Mouse (Mus musculus) lung, postnatal 14 days (tissue): Measurements from ENCODE around the gene Mical2.
A peak's percentile ranks its signal among the peaks of the same experiment; 100 is the strongest.

Experiments
- DNase-seq: peaks from one replicate; pipeline ENCODE4 v3.0.0; 2021

The Mical2 gene

DNA sequence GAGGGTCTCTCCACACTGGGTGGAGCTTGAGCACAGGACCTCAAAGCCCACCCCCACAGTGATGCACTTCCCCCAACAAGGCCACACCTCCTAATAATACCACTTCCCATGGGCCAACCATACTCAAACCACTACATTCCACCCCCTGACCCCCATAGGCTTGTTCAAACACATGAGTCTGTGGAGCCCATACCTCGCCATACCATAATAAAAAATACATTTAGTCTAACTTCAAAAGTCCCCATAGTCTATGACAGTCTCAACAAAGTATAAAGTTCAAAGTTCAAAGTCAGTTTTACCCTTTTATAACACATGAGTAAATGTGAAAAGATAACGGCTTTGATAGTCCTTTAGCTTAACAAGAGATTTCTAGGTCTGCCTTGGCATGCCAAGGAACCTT is 145.7 kb downstream of the Mical2 start:
- DNase-seq, result no peak

DNA sequence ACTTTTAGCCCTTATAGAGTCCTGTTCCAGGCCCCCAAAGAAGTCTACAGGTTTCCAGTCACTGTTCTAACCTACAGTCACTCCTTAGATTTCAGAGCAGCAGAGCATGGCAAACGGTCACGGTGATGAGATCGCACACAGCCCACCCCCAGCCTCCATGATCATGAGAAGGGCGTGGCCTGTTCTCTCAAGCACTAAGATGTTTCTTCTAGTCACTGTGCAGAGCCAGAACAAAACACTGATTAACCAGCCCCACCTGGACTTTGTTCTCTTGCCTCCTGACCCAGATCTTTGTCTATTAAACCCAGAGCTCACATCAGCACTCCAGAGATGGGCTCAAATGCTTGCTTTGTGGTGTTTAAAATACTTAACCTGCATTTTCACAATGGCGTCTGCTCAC is 148.4 kb downstream of the Mical2 start:
- DNase-seq, result no peak

DNA sequence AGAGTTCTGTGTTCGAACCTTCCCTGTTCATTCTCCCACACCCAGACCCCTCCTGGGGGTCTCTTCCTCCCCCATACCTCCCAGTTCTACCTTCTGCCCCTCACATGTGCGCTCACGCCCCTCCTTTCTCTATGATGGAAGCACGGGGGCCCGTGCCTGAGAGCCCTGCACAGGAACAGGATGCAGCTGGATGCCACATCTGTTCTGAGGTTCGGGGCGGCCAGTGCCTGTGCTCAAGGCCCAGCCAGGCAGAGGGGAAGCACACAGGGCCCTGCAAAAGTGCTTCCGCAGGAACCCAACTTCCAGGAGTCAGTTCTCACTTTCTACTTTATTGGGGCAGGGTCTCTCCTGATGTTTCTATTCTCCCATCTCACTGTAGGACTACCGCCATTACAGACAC is 149.4 kb downstream of the Mical2 start:
- DNase-seq, result no peak

DNA sequence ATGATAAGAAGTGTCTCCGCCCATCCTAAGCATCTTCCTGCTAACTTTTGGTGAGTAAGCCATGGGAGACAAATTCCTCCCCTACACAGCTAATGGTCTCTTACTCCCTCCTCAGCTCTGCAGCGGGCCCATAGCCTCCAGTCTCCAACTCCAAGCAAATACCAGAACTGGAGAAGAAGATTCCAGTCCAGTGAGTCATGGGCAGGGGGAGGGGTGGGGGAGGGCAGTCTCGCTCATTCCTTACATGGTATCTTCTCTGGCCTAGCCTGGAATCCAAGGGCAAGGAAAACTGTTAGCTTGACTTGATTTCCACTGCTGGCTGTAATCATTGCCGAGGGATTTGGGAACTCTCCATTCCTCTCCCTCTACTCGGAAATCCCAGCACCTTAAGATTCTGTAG is 150.2 kb downstream of the Mical2 start:
- DNase-seq, result peak; percentile 30

DNA sequence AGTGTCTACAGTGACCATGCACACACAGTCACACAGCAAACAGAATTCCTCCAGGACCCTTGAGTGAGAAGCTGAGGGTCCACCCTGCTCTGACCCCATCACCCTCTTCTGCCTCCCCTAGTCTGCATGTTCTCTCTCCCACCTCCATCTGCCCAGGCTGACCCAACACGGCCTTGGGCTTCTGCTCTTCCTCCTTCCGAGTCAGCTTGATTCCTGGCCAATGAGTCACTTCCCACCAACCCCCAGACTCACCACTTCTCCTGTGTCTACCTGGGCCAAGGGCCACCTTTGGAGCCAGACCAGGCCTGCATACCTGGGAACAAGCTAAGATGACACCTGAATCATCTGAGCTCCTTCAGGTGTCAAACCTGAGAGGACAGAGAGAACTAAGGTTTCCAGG is 151.0 kb downstream of the Mical2 start:
- no peak for DNase-seq

DNA sequence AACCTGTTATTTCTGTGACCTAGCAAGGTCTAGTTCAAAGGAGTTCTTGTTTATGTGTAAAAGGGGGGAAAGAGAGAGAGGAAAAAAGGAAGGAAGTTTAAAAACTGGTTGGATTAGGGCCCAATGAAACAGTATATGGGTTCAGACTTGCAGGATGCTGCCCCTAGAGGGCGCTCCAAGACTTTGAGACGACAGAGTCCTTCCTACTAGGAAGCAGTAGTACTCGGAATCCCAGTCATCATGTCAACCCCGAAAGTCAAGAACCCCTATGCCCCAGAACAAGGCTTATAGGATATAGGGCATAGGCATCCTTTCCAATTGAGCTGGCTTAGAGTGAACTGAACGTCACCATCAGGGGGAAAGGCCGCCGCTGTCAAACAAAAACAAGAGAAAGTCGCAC is 151.7 kb downstream of the Mical2 start:
- peak; percentile 86 for DNase-seq

DNA sequence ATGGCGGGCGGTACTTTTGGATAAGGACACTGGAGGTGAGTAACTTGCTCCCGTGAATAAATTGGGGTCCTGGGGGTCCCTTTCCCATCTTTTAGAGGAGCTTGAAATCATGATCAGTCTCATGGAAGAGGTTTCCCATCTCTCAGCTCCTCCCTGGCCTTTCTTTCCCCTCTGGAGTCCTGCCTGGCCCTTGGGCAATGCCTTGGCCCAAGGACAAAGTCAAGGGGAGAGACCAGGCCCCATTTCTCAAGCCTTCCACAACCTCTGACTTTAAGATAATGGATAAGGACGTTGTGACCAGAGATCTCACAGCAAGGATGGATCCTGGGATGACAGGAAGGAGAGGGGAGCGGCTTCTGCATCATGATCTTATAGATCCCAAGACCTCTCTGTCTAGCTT is 152.4 kb downstream of the Mical2 start:
- no peak for DNase-seq

DNA sequence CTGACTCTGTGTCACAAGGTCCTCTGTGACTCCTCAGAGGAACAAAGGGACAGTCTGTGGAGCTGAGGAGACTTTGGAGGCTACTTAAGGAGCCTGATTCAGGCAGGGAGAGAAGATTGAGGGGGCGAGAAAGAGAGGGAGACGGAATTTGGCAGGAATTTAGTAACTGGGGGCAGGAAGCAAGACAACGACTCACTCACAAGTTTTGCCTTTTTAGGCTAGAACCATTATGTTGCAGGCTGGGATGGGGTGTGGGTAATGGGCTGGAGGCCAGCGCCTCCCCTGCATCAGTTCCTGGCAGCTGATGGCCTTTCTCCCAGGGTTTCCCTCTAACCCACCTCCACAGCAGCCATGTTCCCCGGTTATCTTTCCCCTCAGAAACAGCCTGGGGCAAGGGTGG is 152.8 kb downstream of the Mical2 start:
- no peak for DNase-seq

DNA sequence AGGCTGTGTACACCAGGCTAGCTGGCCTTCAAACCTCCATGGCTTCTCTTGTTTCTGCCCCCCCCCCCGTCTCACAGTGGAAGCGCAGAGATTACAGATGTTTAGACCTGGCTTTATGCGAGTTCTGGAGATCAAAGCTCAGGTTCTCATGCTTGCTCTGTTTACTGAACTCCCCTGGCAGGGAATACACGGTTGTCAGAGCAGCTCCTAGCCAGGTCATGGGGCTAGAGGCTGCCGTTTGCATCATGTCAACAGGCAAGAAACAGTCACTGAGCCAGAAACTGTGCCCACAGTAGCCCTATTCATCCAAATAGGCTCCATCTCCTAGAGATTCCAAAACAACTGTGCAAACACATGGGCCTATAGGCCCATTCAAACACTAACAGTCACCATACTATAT is 160.9 kb downstream of the Mical2 start:
- no peak for DNase-seq

DNA sequence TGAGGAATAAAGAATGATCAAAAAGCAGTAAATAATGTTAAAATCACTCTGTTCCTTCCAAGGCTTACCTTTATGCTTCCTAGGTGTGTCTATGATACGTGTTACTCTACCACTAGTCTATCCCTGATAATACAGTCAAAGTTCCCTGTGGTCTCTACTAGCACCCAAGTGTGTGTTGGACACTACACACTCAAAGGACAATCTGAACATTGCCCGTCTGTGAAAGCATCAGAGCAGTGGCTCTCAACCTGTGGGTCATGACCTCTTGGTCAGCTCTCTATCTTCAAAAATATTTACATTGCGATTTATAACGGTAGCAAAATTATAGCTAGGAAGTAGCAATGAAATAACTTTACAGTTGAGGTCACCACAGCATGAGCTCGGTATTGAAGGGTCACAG is 162.2 kb downstream of the Mical2 start:
- no peak for DNase-seq

DNA sequence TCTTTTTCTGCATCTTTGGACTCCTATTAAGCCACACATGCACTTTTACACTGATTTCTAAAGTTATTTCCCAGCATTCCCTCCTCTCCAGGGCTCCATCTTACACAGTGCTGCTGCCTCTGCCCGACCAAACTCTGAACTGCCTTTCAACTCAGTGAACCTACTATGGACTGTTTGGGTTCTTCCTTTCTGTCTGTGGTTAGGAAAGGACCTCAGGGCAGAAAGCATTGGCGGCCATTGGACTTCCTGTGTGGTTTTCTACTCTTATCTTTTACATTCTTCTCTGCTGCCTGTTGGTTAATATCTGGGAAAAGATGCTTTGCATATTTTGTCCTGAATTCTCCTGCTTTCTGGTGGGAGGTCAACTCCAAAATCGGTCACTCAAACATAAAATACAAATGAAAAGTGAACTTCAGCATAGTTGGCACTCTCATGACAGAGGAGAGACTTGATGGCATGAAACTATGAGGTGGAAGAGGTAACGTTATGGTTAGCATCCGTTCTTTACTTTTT is 162.8 kb downstream of the Mical2 start:
- no peak for DNase-seq

DNA sequence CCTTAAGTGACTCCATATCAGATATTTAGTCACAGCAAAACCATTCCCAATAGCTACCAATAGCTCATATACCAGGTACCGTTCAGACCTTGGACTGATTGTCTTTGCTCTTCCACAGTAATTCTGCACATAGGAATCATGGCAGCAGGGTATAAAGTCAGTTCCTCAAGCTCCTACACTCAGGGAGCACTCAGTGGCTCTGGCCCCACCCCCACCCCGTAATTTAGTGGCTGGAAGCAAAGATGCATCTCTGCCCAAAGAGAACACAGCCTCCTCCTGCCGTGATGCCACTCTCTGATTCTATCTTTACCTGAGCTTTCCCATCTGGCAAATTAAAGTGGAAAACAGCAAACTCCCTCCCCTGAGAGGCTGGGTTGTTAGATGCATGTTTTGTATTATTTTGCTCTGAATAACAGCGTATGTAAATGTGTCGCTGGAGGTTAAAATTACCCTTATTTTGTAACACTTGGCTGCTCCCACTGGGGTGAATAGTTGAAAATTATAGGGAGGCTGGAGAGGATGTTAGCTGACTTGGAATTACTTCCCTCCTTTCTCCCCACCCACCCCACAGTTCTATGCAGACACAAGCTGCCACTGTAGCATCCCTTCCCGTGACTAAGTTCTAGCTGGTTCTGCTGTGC is 164.1 kb downstream of the Mical2 start:
- no peak for DNase-seq

DNA sequence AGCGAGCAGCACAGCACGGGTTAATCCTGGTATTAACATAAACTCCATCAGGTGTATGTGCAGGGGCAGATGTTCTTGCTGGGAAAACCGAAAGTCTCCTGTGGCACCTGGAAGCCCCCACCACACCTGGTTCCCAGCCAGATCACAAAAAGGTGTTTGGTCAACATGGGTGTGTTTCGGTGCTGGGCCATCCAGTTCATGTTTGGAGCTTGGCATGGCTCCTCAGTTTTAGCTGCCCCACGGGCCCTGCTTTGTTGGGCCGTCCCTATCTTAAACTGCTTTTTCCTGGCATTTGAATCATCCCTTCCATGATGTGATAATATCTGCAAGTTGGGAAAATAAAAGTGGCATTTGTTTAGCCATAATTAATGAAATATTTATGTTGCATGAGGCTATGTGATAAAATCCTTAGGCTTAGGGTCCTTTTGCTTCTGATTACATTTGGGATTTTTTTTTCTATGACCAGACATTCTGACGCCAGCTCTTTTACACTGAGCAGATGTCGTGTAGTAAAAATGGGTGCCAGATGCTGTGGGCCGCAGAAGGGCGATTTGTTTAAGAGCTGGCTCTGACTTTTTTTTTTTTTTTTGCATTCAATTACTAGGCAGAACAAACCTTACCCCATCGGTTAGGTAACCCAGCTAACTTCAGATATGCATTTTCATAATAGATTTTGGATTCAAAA is 164.7 kb downstream of the Mical2 start:
- DNase-seq, result peak; percentile 32

DNA sequence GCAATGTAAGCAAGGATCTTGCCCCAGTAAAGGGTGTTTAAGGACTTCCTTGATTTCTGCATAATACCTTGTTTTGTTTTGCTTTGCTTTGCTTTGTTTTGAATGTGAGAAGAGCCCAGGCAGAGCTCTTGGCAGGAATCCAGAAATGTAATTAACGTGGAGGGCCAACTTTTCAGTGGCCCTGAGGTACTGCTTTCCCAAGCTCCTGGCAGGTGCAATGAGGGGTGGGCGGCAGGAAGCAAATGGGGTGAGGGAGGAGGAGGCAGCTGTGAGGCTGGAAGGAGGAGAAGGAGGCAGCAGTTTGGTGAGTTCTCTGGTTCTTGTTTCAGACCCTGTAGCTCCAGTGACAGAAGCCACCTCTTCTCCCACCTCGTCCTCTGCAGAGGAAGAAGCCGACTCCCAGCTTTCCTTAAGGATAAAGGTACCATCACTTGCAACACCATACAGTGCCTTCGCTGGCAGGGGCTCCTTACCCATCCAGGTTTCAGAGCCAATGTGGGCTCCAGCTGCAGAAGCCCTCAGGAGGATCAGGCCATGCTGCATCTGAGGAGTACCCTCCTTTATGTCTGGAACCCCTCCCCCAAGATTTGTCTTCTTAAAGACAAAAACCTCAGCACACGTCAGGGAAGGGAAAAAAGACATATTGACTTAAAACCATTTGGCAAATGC is 165.4 kb downstream of the Mical2 start:
- DNase-seq, result no peak

DNA sequence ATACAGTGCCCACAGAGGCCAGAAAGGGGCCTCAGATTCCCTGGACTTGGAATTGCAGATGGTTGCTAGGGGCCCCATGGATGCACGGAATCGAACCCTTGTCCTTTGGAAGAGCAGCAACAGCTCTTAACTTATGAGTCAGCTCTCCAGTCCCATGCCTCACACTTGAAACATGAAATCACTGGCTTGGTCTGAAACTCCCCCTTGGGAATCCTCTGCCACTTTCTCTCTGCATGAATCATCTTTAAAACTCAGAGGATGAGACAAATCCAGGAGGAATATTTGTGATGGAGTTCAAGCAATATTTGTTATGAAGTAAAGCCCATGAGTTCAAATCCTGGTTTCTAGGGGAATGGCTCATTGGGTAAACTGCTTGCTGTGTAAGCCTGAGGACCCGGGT is 172.1 kb downstream of the Mical2 start:
- no peak for DNase-seq

DNA sequence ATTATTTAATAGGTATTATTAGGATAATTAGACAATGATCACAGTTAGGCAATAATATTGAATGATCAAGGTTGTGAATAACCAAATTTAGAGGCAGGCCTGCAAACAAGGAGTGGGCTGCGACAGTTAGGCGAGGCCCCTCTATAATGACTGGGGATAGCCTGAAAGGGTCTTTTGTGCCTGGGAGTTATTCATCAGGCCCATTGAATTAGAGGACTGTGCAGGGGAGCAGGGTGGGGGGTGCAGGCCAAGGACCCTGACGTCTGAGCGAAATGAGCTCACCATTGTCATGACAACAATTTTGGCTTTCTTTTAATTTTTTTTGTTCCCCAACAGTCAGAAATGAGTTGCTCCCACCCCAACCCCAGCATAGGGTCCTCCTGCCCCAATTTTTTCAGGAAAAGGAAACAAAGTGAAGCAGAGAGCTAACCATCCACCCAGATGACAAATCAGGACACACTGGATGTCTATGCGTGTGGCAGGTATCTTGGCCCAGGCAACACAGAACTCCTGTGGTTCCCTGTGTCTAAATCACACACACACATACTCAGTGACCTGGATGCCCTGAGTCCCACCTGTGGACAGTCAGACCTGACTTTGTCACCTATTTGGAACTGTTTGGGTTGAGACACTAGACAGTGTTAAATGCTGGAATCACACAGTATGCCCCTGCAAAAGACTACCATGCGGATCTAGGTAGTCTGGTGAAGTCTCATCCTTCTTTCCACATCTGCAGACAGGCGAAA is 173.9 kb downstream of the Mical2 start:
- no peak for DNase-seq

DNA sequence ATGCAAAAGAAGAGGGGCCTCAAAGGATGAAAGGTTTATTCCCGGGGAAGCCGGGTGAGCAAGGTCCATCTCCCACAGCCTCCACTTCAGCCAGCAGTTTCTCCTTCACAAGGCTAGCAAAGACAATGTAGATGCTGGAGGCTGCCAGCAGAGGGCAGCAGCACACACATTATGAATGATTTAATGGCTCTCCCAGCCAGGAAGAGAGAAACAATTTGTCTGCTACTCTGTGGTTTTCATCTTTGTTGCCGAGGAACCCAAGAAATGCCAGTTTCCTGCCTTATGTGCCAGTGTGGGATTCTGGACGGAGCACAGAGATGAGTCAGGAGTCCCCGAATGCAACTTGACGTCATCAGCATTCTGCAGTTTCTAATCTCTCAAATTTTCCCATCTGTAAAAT is 174.5 kb downstream of the Mical2 start:
- DNase-seq, result peak; percentile 87

DNA sequence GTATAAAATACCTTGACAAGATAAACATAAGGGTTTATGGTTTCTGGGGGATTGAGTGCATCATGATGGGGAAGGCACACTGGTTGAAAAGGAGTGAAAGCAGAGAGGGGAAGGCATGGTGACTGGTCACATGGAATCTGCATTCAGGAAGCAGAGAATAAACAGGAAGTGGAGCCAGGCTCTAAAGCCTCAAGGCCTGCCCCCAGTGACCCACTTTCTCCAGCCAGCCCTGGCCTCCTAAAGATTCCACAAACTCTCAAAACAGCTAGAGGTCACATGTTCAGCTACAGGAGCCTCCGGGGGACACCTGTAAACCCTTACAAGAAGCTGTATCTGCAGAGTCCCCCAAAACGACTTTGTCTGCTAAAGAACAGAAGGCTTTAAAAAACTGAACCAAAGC is 179.4 kb downstream of the Mical2 start:
- DNase-seq, result peak; percentile 12

DNA sequence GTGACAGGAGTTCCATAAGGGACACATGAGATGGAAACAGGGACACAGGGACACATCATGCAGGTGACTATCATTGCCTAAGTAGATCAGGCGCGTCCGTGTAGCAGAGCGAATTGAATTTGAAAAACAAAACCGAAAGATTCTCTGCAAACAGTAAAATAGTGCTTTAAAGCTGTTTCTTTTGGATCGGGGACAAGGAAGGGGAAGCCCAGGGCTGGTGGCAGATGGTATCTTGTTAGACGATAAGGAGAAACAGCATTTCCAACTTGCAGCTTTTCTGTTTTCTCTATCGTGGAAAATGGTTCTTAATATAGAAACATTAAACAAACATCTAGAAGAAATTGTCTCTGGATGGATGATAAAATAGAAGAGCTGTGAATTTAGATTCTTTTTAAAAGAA is 179.9 kb downstream of the Mical2 start:
- no peak for DNase-seq

DNA sequence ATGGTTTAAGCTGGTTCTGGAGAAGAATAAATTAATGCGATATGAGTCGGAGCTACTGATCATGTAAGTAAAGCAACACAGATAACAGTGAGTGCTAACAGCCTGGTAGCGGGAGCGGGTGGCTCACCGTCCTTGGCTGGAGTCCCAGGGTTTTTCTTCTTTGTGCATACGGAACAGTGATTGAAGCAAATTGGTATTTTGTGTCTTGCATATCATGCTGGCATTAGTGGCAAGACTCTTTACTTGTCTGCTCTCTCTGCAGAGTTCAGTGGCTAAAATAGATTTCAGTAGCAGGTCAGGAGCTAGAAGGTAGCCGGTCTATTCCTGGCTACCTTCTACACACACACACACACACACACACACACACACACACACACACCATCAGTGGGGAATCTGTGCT is 181.9 kb downstream of the Mical2 start:
- no peak for DNase-seq

DNA sequence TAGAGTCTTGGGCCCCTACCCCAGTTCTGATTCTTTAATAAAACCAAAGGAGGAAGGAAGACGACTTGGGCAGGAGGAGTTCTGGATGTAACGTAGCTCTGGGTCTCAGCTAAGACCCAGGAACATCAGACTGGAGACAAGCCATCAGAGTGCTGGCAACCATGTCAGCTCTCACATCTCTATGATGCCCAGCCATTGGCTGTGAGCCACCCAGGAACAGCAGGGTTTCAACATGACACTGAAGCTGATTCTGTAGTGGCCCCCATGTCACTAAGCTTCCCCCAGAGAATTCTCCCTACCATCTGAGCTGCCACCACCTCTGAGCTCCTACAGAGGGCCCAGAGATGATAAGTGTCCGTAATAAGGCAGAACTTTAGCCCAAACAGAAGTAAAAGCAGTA is 184.3 kb downstream of the Mical2 start:
- no peak for DNase-seq

DNA sequence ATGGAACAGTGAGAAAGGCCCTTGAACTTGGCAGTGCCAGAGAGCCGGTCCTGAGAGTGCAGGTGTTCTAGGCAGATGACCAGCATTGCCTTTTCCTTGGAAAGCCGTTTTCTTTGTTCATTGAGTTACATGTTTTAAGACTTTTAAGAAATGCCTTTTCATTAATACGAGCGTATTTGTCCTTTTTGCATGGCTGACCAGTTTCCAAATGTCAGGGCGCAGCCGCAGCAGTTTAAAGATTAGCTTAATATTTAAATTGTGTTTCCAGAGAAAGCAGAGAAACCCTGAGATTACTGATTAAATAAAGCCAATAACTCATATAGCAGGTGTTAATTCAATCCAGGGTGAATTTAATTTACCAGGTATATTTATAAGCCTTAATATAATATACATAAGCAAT is 187.6 kb downstream of the Mical2 start:
- no peak for DNase-seq

DNA sequence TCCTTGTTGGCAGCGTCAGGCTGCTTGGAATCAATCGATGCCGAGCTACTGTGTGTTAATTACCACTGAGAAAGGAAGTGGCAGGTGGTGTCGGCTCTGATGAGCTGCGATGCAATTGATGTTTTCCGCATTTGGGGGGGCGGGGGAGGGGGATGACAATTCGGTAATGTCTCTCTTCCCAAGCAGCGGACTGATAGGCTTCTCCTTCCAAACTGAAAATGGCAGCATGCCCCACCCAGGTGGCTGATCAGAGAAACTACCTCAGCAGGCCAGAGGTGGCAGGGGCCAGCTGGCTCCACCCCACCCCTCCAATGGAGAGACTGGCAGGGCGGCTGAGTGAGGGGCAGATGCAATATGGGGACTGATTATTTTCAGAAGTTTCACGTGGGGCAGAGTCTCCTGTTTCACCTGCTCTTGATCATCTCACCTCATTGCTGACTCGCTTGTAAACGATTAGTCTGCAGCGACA is 190.4 kb downstream of the Mical2 start:
- DNase-seq, result no peak
